Mouse (Mus musculus) forebrain, embryonic 11.5 days (tissue): ENCODE measurements around the gene Dock4. TPM values are rescaled to one million over a fixed set of nuclear protein-coding genes. Genes with fewer than 3 reads are reported as not detected.

Source experiments
- ATAC-seq: fragments of 200-750 bp; cut with Nextera tagmentation; replicated peaks from 2 replicates; pipeline ENCODE4 v1.8.0; 2017; ENCODE audit warnings: moderate TSS enrichment; ENCODE audit not compliant: low FRiP score
- DNase-seq: peaks from one replicate; pipeline ENCODE4 v3.0.0-alpha.2; 2017; ENCODE audit warnings: low spot score
- H3K27ac ChIP-seq: fragments of 300-500 bp; sonication (generic); 2 replicates; pipeline ENCODE4 v1.5.1; 2014; ENCODE audit warnings: low read depth, low read length
- H3K27me3 ChIP-seq: fragments of 300-500 bp; sonication (generic); 2 replicates; pipeline ENCODE4 v1.6.1; 2014; ENCODE audit warnings: mild to moderate bottlenecking, low read length, mixed read lengths; ENCODE audit not compliant: control insufficient read depth, insufficient read depth
- H3K36me3 ChIP-seq: fragments of 300-500 bp; sonication (generic); 2 replicates; pipeline ENCODE4 v1.6.1; 2014; ENCODE audit warnings: mild to moderate bottlenecking, low read length, moderate library complexity, mixed read lengths; ENCODE audit not compliant: control insufficient read depth, insufficient read depth
- H3K4me1 ChIP-seq: fragments of 300-500 bp; sonication (generic); replicated peaks from 2 replicates; pipeline ENCODE4 v1.6.1; 2014; ENCODE audit warnings: low read length, mixed read lengths; ENCODE audit not compliant: control insufficient read depth, insufficient read depth
- H3K4me2 ChIP-seq: fragments of 300-500 bp; sonication (generic); 2 replicates; pipeline ENCODE4 v1.6.1; 2014; ENCODE audit warnings: low read depth, mild to moderate bottlenecking, low read length, moderate library complexity, mixed read lengths; ENCODE audit not compliant: severe bottlenecking
- H3K4me3 ChIP-seq: fragments of 300-500 bp; sonication (generic); 2 replicates; pipeline ENCODE4 v1.5.1; 2014; ENCODE audit warnings: low read depth, low read length
- H3K9ac ChIP-seq: fragments of 300-500 bp; sonication (generic); 2 replicates; pipeline ENCODE4 v1.6.1; 2014; ENCODE audit warnings: low read length
- H3K9me3 ChIP-seq: fragments of 300-500 bp; sonication (generic); 2 replicates; pipeline ENCODE4 v1.6.1; 2016; ENCODE audit warnings: low read length, mixed read lengths; ENCODE audit not compliant: control insufficient read depth
- WGBS: fragments of 180-500 bp; shearing (Covaris S2); extraction: QIAGEN DNeasy Blood & Tissue Kit; methylation state at CpG from one replicate; pipeline ENCODE4 v1.1.7; 2014; 5-methylcytosine and 5-hydroxymethylcytosine counted together
- polyA plus RNA-seq: library from polyadenylated mRNA; unstranded; fragments of >200 nt; fragmentation: Nextera tagmentation; extraction: Ambion mirVana; gene quantifications from 2 replicates; pipeline ENCODE4 v1.2.1, GENCODE M21; 2014

Gene Dock4
- polyA plus RNA-seq = 18.7 and 19.8 TPM in 2 replicates

DNA sequence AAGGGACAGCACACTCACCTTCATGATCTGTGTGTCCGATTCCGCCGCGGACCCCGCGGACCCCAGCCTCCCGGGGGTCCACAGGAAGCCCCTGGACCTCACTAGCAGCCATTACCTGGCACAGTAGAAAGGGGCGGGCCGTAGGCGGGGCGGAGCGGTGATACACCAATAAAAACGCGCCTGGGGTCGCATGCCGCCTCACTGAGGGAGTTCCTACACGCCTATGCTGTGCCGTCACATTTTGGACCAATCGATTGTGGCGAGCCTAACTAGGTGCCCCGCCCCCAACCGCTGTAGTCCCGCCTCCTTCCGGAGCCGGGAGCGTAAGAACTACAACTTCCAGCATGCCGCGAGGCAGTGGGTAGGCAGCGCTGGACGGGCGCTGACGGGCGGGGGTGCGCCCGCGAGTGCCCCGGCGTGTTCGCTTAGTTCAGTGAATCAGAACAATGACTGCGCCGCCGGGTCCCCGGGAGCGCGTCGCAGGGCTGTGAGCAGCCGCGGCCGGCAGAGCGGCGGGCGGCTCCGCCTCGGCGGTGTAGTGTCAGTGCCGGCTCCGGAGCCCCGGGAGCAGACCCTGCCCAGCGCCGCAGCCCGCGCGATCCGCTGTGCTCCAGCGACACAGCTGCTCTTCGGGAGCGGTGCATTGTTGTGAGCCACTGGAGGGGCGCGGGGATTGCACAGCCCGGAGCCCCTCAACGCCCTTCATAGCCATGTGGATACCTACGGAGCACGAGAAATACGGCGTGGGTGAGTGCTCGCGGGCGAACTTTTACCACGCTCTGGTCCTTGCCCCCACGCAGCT, at the start of gene Dock4, which contains the start of gene Zfp277:
Gene Dock4 (plus strand): TSS at position 305 of the 802 bp plus-strand sequence.
Gene Zfp277 (minus strand): TSS at position 255 of the 802 bp plus-strand sequence.
- Histone ChIP-seq H3K36me3 (no peaks in the 10 kb centered on the region), H3K9ac (peak within 1 kb of the TSS; percentile 81), H3K4me1 (no peaks in the 10 kb centered on the region), H3K4me2 (peak within 1 kb of the TSS; percentile 73), H3K4me3 (peak within 1 kb of the TSS; percentile 74), H3K27ac (peak within 1 kb of the TSS; percentile 80), H3K27me3 (no peaks in the 10 kb centered on the region), H3K9me3 (no peaks in the 10 kb centered on the region)
- DNase-seq = peak; percentile 98
- peak; percentile 98 for ATAC-seq
- WGBS = under 1% methylated on average over 79 of the region's 80 CpGs

DNA sequence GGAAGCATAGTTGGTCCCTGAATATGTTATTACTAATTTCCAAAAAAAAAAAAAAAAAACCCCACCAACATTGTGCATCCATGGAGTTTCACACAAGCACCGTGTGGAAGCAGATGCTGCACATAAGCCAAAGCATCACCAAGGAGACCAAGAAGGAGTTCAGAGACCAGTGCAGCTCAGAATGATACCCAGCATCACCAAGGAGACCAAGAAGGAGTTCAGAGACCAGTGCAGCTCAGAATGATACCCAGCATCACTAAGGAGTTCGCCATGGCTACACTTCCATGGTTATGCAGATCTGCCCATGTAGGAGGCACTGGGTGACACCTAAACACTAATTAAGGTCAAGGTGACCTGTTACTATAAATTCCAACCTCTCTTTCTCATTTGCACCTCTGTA, 46.8 kb upstream of the Dock4 start:
- Histone ChIP-seq H3K27me3 (no peaks in the 10 kb centered on the region), H3K4me2 (no peak overlapping the region), H3K4me3 (no peak overlapping the region), H3K36me3 (no peaks in the 10 kb centered on the region), H3K9me3 (no peaks in the 10 kb centered on the region; the same call in 1 of the 2 replicates), H3K4me1 (no peaks in the 10 kb centered on the region), H3K27ac (no peak overlapping the region), H3K9ac (no peak overlapping the region)
- 88% methylated on average over 2 of the region's 2 CpGs for WGBS
- no peak for ATAC-seq
- DNase-seq = no peak

DNA sequence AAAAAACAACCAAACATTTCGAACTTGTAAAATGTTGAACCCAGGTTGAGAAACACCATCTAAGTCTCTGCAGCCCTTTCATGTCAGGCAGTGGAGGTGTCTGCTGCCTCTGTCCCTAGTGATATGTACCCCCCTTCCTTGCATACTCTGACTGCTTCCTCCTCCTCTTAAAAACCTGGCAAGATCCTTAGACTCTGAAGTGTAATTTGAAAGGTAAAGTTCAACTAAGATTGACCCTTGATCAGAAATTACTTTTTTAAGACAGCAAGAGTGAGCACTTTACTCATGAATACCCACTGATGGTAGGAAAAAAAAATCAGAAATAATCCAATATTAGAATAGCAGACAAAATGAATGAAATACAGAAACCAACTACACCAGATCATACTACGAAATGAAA, 46.4 kb upstream of the Dock4 start:
- Histone ChIP-seq H3K4me2 (no peak overlapping the region), H3K4me3 (no peak overlapping the region), H3K9me3 (no peaks in the 10 kb centered on the region; the same call in 1 of the 2 replicates), H3K27ac (no peak overlapping the region), H3K9ac (no peak overlapping the region), H3K4me1 (no peaks in the 10 kb centered on the region), H3K36me3 (no peaks in the 10 kb centered on the region), H3K27me3 (no peaks in the 10 kb centered on the region)
- no peak for DNase-seq
- ATAC-seq = no peak
- 97% methylated on average over 2 of the region's 2 CpGs for WGBS

DNA sequence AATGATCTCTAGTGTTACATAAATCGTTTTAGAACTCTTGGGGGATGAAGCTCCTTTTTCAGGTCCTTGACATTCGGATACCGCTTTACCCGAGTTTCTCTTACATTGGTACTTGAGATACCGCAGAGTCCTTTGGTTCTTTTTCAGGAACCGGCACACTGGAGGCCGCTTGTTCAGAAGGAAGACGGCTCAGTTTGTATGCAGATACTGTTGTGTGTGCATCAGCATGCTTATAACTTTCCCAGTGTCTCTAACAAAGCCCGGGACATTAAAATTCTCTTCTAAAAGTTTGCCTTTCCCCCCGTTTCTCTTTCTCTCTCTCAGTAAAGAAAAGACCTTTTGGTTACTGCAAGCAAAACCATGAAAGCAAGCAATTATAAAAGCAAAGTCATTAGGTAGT, 45.9 kb upstream of the Dock4 start:
- Histone ChIP-seq H3K9ac (no peak overlapping the region), H3K27me3 (no peaks in the 10 kb centered on the region), H3K9me3 (no peaks in the 10 kb centered on the region; the same call in 1 of the 2 replicates), H3K4me3 (no peak overlapping the region), H3K36me3 (no peaks in the 10 kb centered on the region), H3K4me2 (no peak overlapping the region), H3K27ac (no peak overlapping the region), H3K4me1 (no peaks in the 10 kb centered on the region)
- 84% methylated on average over 10 of the region's 10 CpGs for whole genome bisulfite sequencing
- ATAC-seq (no peak), DNase-seq (no peak)

DNA sequence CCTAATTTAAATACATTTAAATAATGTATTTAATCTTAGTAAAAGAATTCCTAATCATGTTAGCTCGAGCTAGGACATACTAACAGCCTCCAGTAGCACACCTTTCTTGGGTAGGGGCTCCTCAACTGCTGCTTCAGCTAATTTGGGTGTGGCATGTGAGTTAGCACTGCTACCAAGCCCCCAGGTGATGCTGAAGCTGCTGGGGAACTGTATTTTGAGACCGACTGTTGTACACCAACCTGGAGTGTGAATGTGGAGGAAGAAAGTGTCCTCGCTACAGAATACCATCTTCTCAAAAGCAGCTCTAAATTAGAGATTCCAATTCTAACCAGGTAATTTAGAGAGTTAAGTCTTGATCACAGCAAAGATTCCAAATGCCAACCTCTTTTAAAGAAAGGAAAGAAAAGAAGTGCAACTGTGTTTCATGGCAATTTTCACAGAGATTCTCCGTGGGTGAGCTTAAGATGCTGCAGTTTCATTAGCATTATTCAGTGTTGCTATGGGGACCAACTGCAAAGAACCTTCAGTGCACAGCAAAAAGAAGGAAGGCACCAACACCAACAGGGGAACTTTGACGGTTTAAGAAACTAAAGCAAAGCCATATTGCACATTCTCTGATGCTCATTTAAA, 31.0 kb upstream of the Dock4 start:
- 44% methylated on average over 5 of the region's 5 CpGs for WGBS
- H3K27ac ChIP-seq = no peak overlapping the region
- no peak overlapping the region for H3K4me3 ChIP-seq
- peaks cover 3% of the 10 kb centered on the region; the same call in 1 of the 2 replicates for H3K4me1 ChIP-seq
- no peak for ATAC-seq
- H3K36me3 ChIP-seq = no peaks in the 10 kb centered on the region
- no peak overlapping the region for H3K4me2 ChIP-seq
- no peaks in the 10 kb centered on the region for H3K27me3 ChIP-seq
- H3K9ac ChIP-seq = no peak overlapping the region
- DNase-seq = no peak
- no peaks in the 10 kb centered on the region for H3K9me3 ChIP-seq

DNA sequence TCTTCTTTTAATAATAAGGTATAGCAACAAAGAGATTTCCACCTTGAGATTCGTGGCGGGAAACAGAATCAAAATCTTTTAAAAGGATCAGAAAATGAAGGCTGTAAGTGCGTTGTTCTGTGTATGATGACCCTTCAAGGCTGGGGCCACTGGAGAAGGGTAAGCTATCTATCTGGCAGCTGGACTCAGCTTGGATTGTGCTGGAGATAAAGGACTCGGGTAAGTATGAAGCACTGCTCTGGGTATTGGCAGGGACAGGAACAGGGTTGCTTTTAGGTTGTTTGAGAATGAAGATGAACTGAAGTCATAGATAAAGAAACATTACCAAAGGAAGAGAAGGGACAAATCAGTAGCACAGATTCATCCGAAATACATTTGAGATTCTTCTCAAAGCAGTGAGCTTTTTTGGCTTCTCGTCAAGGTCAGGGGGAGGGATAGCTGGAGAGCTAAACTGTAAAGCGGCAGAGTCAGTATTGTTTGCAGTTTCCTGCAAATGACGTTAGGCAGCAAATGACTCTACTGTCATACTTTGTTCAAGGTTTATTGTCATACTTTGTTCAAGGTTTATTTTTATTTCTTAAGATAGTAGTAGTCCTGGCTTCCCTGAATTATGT, 30.3 kb upstream of the Dock4 start:
- no peak for DNase-seq
- no peak for ATAC-seq
- Histone ChIP-seq H3K4me3 (no peak overlapping the region), H3K27ac (no peak overlapping the region), H3K27me3 (no peaks in the 10 kb centered on the region), H3K4me2 (no peak overlapping the region), H3K9me3 (no peaks in the 10 kb centered on the region), H3K9ac (no peak overlapping the region), H3K4me1 (peaks cover 3% of the 10 kb centered on the region; the same call in 1 of the 2 replicates), H3K36me3 (no peaks in the 10 kb centered on the region)
- 79% methylated on average over 8 of the region's 8 CpGs for WGBS

DNA sequence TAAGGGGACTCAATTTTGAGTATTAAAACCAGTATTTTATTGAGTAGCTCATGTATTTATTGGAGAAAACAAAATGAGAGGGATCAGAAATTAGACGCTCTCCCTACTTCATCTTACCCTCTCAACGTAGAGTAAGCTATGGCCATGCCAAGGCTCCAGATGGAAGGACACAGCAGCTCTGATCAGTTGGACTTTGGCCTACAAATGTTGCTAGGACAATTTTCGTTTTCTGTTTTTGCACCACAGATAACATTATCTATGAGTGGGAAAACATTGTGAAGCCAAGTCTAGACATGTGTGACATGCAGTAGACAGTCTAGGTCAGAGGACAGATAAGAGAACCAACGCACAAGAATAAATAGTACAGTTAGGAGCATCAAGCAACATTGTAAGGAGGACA, 28.5 kb upstream of the Dock4 start:
- H3K27ac ChIP-seq = no peak overlapping the region
- no peak overlapping the region for H3K4me2 ChIP-seq
- no peak for ATAC-seq
- no peaks in the 10 kb centered on the region for H3K9me3 ChIP-seq
- no peaks in the 10 kb centered on the region for H3K27me3 ChIP-seq
- H3K9ac ChIP-seq = no peak overlapping the region
- peaks cover 3% of the 10 kb centered on the region; the same call in 1 of the 2 replicates for H3K4me1 ChIP-seq
- H3K4me3 ChIP-seq = no peak overlapping the region
- 95% methylated on average over 4 of the region's 4 CpGs for WGBS
- DNase-seq = no peak
- H3K36me3 ChIP-seq = no peaks in the 10 kb centered on the region

DNA sequence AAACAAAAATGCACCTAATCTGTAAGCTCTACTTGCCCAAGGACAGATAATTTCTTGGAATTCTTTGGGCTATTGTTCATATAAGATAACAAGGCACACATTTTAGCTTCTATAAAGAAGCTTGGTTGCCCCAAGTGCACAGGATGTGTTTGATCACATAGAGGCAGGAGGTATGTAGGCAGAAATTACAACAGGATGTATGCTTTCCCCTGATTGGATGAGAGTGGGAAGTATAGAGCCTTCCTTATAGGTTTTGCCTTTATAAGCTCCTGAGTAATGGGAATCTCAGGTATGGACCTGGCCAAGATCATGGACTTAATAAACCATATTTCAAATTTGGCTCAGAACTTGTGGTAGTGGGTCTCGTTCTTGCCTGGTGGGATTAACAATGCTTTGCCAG, 20.8 kb upstream of the Dock4 start:
- DNase-seq (no peak), ATAC-seq (no peak)
- Histone ChIP-seq H3K4me3 (no peak overlapping the region), H3K9ac (no peak overlapping the region), H3K4me1 (no peaks in the 10 kb centered on the region), H3K36me3 (no peaks in the 10 kb centered on the region), H3K27me3 (no peaks in the 10 kb centered on the region), H3K4me2 (no peak overlapping the region), H3K9me3 (no peaks in the 10 kb centered on the region), H3K27ac (no peak overlapping the region)
- WGBS = 76% methylated on average over 1 of the region's 1 CpGs
